Mouse (Mus musculus) liver, embryonic 13.5 days (tissue): ENCODE data around the gene Smim14. TPM values are rescaled to one million over a fixed set of nuclear protein-coding genes. Genes with fewer than 3 reads are reported as not detected.

ENCODE experiments used
- ATAC-seq: fragments of 200-750 bp; cut with Nextera tagmentation; 2 replicates; pipeline ENCODE4 v1.8.0; 2017; ENCODE audit warnings: low read depth, mild to moderate bottlenecking, moderate number of reproducible peaks, moderate library complexity
- DNase-seq: peaks from one replicate; pipeline ENCODE4 v3.0.0; 2022
- H3K27ac ChIP-seq: fragments of 300-500 bp; sonication (generic); 2 replicates; pipeline ENCODE4 v1.5.1; 2015; ENCODE audit warnings: moderate library complexity, mild to moderate bottlenecking, inconsistent platforms
- H3K27me3 ChIP-seq: fragments of 300-500 bp; sonication (generic); 2 replicates; pipeline ENCODE4 v1.6.1; 2015; ENCODE audit warnings: mild to moderate bottlenecking, inconsistent platforms
- H3K36me3 ChIP-seq: fragments of 300-500 bp; sonication (generic); 2 replicates; pipeline ENCODE4 v1.6.1; 2015; ENCODE audit warnings: mild to moderate bottlenecking, inconsistent platforms
- H3K4me1 ChIP-seq: fragments of 300-500 bp; sonication (generic); replicated peaks from 2 replicates; pipeline ENCODE4 v1.6.1; 2015; ENCODE audit warnings: inconsistent platforms
- H3K4me2 ChIP-seq: fragments of 300-500 bp; sonication (generic); 2 replicates; pipeline ENCODE4 v1.6.1; 2015; ENCODE audit warnings: inconsistent platforms, mild to moderate bottlenecking, moderate library complexity
- H3K4me3 ChIP-seq: fragments of 300-500 bp; sonication (generic); replicated peaks from 2 replicates; pipeline ENCODE4 v1.5.1; 2015; ENCODE audit warnings: mild to moderate bottlenecking, inconsistent platforms
- H3K9ac ChIP-seq: fragments of 300-500 bp; sonication (generic); 2 replicates; pipeline ENCODE4 v1.6.1; 2015; ENCODE audit warnings: mild to moderate bottlenecking, inconsistent platforms
- H3K9me3 ChIP-seq: fragments of 300-500 bp; sonication (generic); replicated peaks from 2 replicates; pipeline ENCODE4 v1.6.1; 2016; ENCODE audit warnings: inconsistent platforms
- WGBS: fragments of 180-500 bp; shearing (Covaris S2); methylation state at CpG from one replicate; pipeline ENCODE4 v1.1.7; 2015; ENCODE audit not compliant: insufficient replicate concordance; 5-methylcytosine and 5-hydroxymethylcytosine counted together
- polyA plus RNA-seq: library from polyadenylated mRNA; unstranded; fragments of >200 nt; fragmentation: Nextera tagmentation; extraction: Ambion mirVana; gene quantifications from 2 replicates; pipeline ENCODE4 v1.2.1, GENCODE M21; 2015

The Smim14 gene
- 34.9 and 39.6 TPM in 2 replicates for polyA plus RNA-seq

DNA sequence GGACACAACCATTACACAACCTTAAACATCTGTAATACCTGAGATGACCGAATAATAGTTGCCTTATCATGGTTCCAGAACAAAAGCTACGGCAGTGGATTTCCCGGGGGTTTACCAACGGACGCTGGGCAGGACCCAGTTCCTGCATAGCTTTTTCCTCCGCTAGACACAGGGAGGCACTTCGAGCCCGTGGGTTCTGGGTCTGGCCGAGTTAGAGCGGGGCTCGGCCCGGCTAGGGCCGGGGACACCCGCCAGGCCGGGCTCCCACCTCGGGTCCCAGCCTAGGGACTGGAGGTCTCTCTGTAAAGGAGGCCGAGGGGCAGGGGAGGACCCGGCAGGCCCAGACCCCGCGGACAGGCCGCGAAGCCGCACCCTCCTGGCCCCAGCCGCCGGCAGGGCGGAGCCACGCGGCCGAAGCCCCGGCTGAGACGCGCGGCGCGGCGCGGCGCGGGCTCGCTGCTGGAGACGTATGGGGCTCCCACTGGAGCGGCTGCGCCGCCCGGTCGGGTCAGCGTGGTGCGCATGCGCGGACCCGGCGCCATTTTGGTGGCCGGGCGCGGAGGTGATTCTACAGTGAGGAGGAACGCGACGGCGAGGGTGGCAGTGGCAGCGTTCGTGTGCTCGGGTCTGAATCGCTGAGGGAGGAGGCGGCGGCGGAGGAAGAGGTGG lies at the start of gene Smim14, which contains the start of gene Ube2k:
Gene Smim14 (minus strand): TSS at position 434 of the 669 bp plus-strand sequence.
Gene Ube2k (plus strand): TSS at position 483 of the 669 bp plus-strand sequence.
- under 1% methylated on average over 60 of the region's 66 CpGs for WGBS
- DNase-seq, result peak; percentile 92
- Histone ChIP-seq H3K27ac (peak within 1 kb of the TSS; percentile 94), H3K27me3 (no peaks in the 10 kb centered on the region), H3K36me3 (peaks cover 6% of the 10 kb centered on the region; the same call in 1 of the 2 replicates), H3K9me3 (no peaks in the 10 kb centered on the region), H3K4me2 (peak within 1 kb of the TSS; percentile 86), H3K4me1 (peaks cover 47% of the 10 kb centered on the region), H3K9ac (peak within 1 kb of the TSS; percentile 94), H3K4me3 (peak within 1 kb of the TSS; percentile 83)
- ATAC-seq, result peak; percentile 95

DNA sequence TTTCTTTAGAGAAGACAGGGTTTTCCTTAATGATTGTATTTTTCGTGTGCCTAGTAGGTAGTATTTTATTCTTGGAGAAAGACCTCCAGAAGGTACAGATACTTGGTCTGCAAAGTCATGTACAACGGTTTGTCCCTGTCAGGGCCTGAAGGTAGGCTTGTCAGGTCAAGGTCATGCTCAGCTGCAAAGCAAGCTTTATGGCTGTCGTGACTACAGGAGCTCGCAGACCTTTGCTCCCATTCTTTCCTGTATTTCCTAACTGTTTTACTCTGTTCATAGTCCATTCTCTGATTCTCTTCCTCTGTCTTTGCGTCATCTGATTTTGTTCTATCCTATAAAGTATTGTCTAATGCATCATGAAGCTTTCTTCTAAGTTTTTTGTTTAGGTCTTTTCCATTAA lies 49.3 kb upstream of the Smim14 start:
- peaks cover 48% of the 10 kb centered on the region for H3K36me3 ChIP-seq
- no peaks in the 10 kb centered on the region for H3K9me3 ChIP-seq
- ATAC-seq (peak; percentile 47; the same call in 1 of the 2 replicates), DNase-seq (no peak)
- 78% methylated on average over 5 of the region's 5 CpGs for WGBS
- no peak overlapping the region for H3K27ac ChIP-seq
- no peak overlapping the region for H3K4me3 ChIP-seq
- H3K4me2 ChIP-seq, result no peak overlapping the region
- H3K27me3 ChIP-seq, result no peaks in the 10 kb centered on the region
- no peaks in the 10 kb centered on the region for H3K4me1 ChIP-seq
- H3K9ac ChIP-seq, result no peak overlapping the region

DNA sequence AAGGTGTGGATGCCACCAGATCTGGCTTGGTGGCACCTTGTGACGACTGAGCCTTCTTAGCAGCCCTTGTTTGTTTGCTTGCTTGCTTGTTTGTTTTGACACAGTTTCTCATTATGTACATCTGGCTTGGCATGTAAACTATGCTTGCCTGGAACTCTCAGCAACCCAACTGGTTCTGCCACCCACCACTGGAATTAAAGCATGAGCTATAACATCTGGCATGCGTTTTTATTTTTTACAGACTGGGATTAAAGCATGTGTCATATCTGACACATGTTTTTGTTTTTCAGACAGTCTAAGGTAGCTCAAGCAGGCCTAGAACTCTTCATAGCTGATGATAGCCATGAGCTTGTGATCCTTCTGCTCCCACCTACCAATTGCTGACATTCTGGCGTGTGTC lies 41.6 kb upstream of the Smim14 start:
- Histone ChIP-seq H3K36me3 (peaks cover 48% of the 10 kb centered on the region), H3K4me3 (no peak overlapping the region), H3K9ac (no peak overlapping the region), H3K27ac (no peak overlapping the region), H3K27me3 (no peaks in the 10 kb centered on the region), H3K4me2 (no peak overlapping the region), H3K4me1 (peaks cover 6% of the 10 kb centered on the region), H3K9me3 (no peaks in the 10 kb centered on the region)
- WGBS, result 86% methylated on average over 3 of the region's 3 CpGs
- ATAC-seq (no peak), DNase-seq (no peak)

DNA sequence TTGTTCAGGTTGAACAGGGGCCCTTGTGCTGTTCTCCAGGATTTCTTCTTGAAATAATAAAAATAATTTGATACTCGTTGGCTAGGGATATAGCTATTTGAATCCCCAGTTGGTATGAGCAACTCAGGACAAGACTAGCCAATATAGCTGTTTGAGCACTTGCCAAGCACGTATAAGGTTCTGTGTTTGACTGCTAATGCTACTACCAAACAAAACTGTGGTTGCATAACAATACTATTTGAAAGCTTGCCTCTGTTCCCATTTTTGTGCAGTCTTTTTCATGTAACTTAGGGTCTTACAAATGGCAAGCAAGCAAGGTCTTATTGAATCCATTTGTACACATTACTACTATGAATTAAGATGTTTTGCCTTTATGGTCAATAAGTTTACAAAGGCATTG lies 38.9 kb upstream of the Smim14 start:
- 78% methylated on average over 2 of the region's 2 CpGs for WGBS
- H3K9ac ChIP-seq, result no peak overlapping the region
- DNase-seq (no peak), ATAC-seq (no peak)
- H3K4me1 ChIP-seq, result peaks cover 6% of the 10 kb centered on the region
- no peaks in the 10 kb centered on the region for H3K27me3 ChIP-seq
- peaks cover 44% of the 10 kb centered on the region for H3K36me3 ChIP-seq
- H3K4me3 ChIP-seq, result no peak overlapping the region
- no peak overlapping the region for H3K4me2 ChIP-seq
- no peak overlapping the region for H3K27ac ChIP-seq
- no peaks in the 10 kb centered on the region for H3K9me3 ChIP-seq

DNA sequence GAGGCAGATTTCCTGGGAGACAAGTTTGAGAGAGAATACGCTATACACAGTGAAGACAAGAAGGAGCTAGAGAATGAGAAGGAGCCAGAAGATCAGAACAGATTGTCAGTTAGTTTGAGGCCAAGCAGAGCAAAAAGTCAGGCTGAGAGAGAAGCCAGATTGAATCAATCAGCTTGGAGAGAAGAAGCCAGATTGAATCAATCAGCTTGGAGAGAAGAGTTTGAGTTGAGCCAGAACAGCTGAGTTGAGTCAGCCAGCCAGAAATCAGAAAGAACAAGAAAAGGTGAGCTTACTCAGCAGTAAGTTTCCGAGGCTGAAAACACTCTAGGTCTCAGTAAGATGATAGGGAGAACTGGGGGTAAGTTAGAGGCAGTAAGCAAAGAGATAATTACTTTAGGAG lies 37.9 kb upstream of the Smim14 start:
- Histone ChIP-seq H3K4me3 (no peak overlapping the region), H3K27me3 (no peaks in the 10 kb centered on the region), H3K27ac (no peak overlapping the region), H3K4me1 (peaks cover 6% of the 10 kb centered on the region), H3K36me3 (peaks cover 44% of the 10 kb centered on the region), H3K4me2 (no peak overlapping the region), H3K9ac (no peak overlapping the region), H3K9me3 (no peaks in the 10 kb centered on the region)
- 78% methylated on average over 2 of the region's 2 CpGs for WGBS
- DNase-seq, result no peak
- no peak for ATAC-seq

DNA sequence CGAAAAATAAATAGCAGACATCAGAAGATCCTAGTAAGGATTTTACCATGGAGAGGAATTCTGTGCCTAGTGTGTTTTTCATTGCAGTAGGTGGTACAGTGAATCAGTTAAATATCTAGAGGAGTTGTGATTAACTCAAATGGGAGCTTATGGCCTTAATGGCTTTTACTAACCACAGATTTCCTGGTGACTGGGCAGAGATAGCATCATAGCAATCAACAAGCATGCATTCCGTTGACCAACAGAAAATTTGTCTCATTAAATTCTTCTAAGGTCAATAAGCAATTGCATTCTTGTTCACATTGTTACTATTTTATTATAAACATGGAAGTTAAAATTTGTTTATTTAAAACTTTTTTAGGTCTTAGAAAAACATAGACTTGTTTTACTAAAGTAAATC lies 28.5 kb upstream of the Smim14 start:
- Histone ChIP-seq H3K4me3 (no peak overlapping the region), H3K27me3 (no peaks in the 10 kb centered on the region), H3K4me1 (peaks cover 22% of the 10 kb centered on the region), H3K9me3 (no peaks in the 10 kb centered on the region), H3K4me2 (no peak overlapping the region), H3K27ac (no peak overlapping the region), H3K9ac (no peak overlapping the region), H3K36me3 (peaks cover 28% of the 10 kb centered on the region)
- DNase-seq (no peak), ATAC-seq (no peak)
- WGBS, result 62% methylated on average over 2 of the region's 2 CpGs

DNA sequence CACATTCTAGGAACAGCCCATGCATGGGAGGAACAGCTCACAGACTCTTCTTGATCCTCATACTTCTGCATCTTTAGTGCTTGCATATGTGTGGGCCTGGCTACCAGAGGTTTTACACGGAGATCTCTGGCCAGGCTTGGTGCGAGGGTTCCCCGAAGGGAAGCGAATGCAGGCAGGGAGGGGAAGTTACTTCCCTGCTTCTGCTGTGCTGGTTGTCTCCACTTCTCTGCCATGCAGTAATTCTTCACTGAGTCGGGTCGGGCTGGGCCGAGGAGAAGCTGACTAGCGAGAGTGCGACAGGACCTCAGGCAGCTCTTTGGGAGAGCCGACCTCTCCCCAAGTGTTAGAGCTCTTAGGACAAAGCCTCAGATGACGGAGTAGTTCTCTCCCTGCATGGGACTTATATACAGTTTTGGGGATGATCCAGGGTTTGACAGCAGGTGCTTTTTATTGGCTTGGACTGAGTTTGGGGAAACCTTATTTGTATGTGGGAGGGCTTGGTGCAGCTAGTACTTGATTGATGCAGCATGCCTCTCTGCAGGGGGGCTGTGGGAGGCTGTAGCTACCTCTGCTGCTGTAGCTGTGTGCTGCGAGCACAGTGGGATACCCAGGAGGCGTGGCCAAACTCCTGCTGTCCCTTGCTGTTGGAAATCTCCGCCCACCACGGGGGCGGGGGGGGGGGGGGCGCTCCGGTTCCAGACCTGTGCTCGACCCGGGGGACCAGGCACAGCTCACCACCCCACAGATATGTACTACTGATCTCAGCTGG lies 24.3 kb upstream of the Smim14 start:
- no peak overlapping the region for H3K27ac ChIP-seq
- no peak overlapping the region for H3K9ac ChIP-seq
- no peak overlapping the region for H3K4me3 ChIP-seq
- peaks cover 11% of the 10 kb centered on the region for H3K36me3 ChIP-seq
- H3K9me3 ChIP-seq, result no peaks in the 10 kb centered on the region
- 56% methylated on average over 18 of the region's 20 CpGs for WGBS
- H3K4me2 ChIP-seq, result no peak overlapping the region
- peak; percentile 36 for ATAC-seq
- H3K4me1 ChIP-seq, result peaks cover 27% of the 10 kb centered on the region
- no peak for DNase-seq
- no peaks in the 10 kb centered on the region for H3K27me3 ChIP-seq

DNA sequence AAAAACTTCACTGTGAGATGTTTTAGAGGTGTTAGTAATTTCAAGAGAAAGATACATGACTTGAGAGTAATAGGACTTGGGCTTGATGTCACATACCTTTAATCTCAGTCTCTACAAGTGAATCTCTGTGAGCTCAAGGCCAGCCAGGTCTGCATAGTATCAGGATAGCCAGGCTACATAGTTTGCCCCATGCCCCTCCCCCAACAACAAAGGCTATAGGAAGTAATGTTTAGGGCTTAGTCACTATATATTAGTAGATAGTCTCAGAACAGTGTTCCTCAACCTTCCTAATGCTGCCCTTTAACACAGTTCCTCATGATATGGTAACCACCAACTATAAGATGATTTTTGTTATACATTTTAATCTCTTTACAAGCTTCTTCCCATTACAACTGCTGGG lies 20.1 kb upstream of the Smim14 start:
- DNase-seq (no peak), ATAC-seq (no peak)
- Histone ChIP-seq H3K27ac (no peak overlapping the region), H3K4me1 (peaks cover 31% of the 10 kb centered on the region), H3K36me3 (peaks cover 25% of the 10 kb centered on the region), H3K9me3 (no peaks in the 10 kb centered on the region), H3K9ac (no peak overlapping the region), H3K4me3 (no peak overlapping the region), H3K4me2 (no peak overlapping the region), H3K27me3 (no peaks in the 10 kb centered on the region)

DNA sequence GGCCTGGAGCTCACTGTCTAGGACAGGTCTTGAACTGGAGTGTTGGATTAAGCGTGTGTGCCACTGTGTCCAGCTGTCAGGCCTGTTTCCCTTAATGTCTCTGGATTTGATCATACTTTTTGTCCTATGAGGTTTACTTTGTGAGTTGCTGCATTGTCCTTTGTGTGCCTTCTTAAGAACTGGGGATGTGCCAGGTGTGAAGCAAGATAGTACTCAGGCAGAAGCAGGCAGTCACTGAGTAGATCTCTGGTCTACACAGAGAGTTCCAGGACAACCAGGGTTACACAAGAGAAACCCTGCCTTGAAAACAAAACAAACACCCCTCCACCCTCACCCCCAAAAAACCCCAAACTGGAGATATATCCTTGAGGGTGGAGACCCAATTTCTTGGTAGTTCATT lies 12.7 kb upstream of the Smim14 start:
- Histone ChIP-seq H3K27me3 (no peaks in the 10 kb centered on the region), H3K4me2 (no peak overlapping the region), H3K4me3 (no peak overlapping the region), H3K36me3 (peaks cover 36% of the 10 kb centered on the region), H3K27ac (no peak overlapping the region), H3K4me1 (peaks cover 31% of the 10 kb centered on the region), H3K9ac (no peak overlapping the region), H3K9me3 (no peaks in the 10 kb centered on the region)
- ATAC-seq, result no peak
- DNase-seq, result no peak
- 83% methylated on average over 1 of the region's 1 CpGs for WGBS

DNA sequence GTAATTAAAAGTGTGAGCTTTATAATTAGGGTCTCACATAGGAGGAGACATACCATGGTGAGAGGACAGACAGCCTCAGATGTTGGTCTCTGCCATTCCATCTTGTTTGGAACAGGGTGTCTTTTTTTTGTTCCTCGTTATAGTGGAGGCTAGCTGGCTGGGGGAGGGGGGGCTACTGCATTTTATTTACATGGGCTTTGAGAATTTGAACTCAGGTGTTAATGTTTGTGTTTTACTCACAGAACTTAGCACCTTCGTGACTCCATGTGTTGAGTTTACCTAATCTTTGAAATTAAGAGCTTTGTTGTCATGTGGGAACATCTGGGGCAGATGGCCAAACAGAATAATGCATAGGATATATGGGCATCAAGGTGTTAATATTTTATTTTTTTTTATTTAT lies 7.6 kb upstream of the Smim14 start:
- Histone ChIP-seq H3K27me3 (no peaks in the 10 kb centered on the region), H3K36me3 (peaks cover 30% of the 10 kb centered on the region)

DNA sequence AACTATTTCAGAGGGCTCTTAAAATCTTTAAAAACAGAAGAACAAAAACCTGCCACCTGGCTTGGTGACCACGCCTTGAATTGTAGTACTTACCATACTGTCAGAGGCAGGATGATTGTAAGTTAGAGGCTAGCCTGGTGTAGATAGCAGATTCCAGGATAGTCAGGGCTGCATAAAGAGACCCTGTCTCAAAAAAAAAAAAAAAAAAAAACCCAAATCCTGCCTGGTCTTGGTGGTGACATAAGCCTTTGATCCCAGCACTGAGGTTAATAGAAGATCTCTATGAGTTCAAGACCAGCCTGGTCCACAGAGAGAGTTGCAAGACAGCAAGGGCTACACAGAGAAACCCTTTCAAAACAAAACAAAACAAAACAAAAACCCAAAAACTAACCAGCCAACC lies 6.5 kb upstream of the Smim14 start:
- ATAC-seq (no peak), DNase-seq (no peak)
- Histone ChIP-seq H3K4me1 (peaks cover 61% of the 10 kb centered on the region), H3K9me3 (no peaks in the 10 kb centered on the region), H3K36me3 (peaks cover 24% of the 10 kb centered on the region), H3K27me3 (no peaks in the 10 kb centered on the region), H3K9ac (no peak overlapping the region), H3K27ac (no peak overlapping the region), H3K4me2 (no peak overlapping the region), H3K4me3 (no peak overlapping the region)
- 74% methylated on average over 1 of the region's 1 CpGs for WGBS

More for the DNA sequence above, 7.6 kb upstream of the Smim14 start:
- Histone ChIP-seq H3K4me2 (no peak overlapping the region), H3K9ac (no peak overlapping the region), H3K9me3 (no peaks in the 10 kb centered on the region), H3K27ac (no peak overlapping the region), H3K4me3 (no peak overlapping the region), H3K4me1 (peaks cover 61% of the 10 kb centered on the region)
- 85% methylated on average over 2 of the region's 2 CpGs for WGBS
- DNase-seq (no peak), ATAC-seq (no peak)

DNA sequence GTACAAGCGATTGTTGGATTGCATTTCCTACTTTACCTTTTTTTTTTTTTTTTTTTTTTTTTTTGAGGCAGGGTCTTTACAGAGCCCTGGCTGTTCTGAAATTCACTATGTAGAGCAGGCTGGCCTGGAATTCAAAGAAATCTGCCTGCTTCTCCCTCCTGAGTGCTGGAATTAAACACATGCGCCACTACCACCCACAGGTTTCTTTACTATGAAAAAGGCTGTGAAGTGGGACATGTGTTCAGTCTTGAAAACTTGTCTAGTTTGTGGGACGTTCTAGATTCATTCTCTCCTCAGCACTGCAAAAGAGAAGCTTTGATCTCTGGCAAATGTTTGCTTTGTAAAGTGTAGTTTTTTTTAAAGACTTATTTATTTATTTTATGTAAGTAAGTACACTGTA lies 4.9 kb upstream of the Smim14 start:
- Histone ChIP-seq H3K4me2 (no peak overlapping the region), H3K9ac (no peak overlapping the region), H3K27ac (no peak overlapping the region), H3K36me3 (peaks cover 23% of the 10 kb centered on the region), H3K4me1 (peaks cover 56% of the 10 kb centered on the region), H3K9me3 (no peaks in the 10 kb centered on the region), H3K4me3 (no peak overlapping the region), H3K27me3 (no peaks in the 10 kb centered on the region)
- WGBS, result 83% methylated on average over 3 of the region's 3 CpGs
- DNase-seq (no peak), ATAC-seq (no peak)
